Mouse (Mus musculus) hindbrain, embryonic 16.5 days (tissue): ENCODE measurements around the gene Cd6. TPM values are rescaled to one million over a fixed set of nuclear protein-coding genes. Genes with fewer than 3 reads are reported as not detected.
A peak's percentile ranks its signal among the peaks of the same experiment; 100 is the strongest.

Source experiments
- ATAC-seq: fragments of 200-750 bp; cut with Nextera tagmentation; 2 replicates; pipeline ENCODE4 v1.8.0; 2017; ENCODE audit warnings: moderate TSS enrichment, moderate library complexity
- H3K27ac ChIP-seq: fragments of 300-500 bp; sonication (generic); 2 replicates; pipeline ENCODE4 v1.5.1; 2014; ENCODE audit warnings: low read depth, mild to moderate bottlenecking, control low read depth, low read length, moderate library complexity
- H3K27me3 ChIP-seq: fragments of 300-500 bp; sonication (generic); replicated peaks from 2 replicates; pipeline ENCODE4 v1.6.1; 2014; ENCODE audit warnings: low read length; ENCODE audit not compliant: control insufficient read depth, insufficient read depth
- H3K36me3 ChIP-seq: fragments of 300-500 bp; sonication (generic); 2 replicates; pipeline ENCODE4 v1.6.1; 2014; ENCODE audit warnings: mild to moderate bottlenecking, low read length, moderate library complexity, mixed read lengths; ENCODE audit not compliant: control insufficient read depth, insufficient read depth
- H3K4me1 ChIP-seq: fragments of 300-500 bp; sonication (generic); 2 replicates; pipeline ENCODE4 v1.6.1; 2014; ENCODE audit warnings: low read depth, low read length; ENCODE audit not compliant: control insufficient read depth, insufficient read depth
- H3K4me2 ChIP-seq: fragments of 300-500 bp; sonication (generic); 2 replicates; pipeline ENCODE4 v1.6.1; 2014; ENCODE audit warnings: mild to moderate bottlenecking, low read length, control low read depth, moderate library complexity
- H3K4me3 ChIP-seq: fragments of 300-500 bp; sonication (generic); 2 replicates; pipeline ENCODE4 v1.5.1; 2014; ENCODE audit warnings: mild to moderate bottlenecking, low read length, control low read depth, moderate library complexity
- H3K9ac ChIP-seq: fragments of 300-500 bp; sonication (generic); 2 replicates; pipeline ENCODE4 v1.6.1; 2014; ENCODE audit warnings: low read depth, mild to moderate bottlenecking, control low read depth, low read length, moderate library complexity
- H3K9me3 ChIP-seq: fragments of 300-500 bp; sonication (generic); 2 replicates; pipeline ENCODE4 v1.6.1; 2014; ENCODE audit warnings: mild to moderate bottlenecking, low read length, moderate library complexity; ENCODE audit not compliant: control insufficient read depth
- whole genome bisulfite sequencing: fragments of 180-500 bp; shearing (Covaris S2); extraction: QIAGEN DNeasy Blood & Tissue Kit; methylation state at CpG from one replicate; pipeline ENCODE4 v1.1.7; 2014; 5-methylcytosine and 5-hydroxymethylcytosine counted together
- polyA plus RNA-seq: library from polyadenylated mRNA; unstranded; fragments of >200 nt; fragmentation: Nextera tagmentation; extraction: Ambion mirVana; gene quantifications from 2 replicates; pipeline ENCODE4 v1.2.1, GENCODE M21; 2015

Cd6 gene
- polyA plus RNA-seq, 1 experiment from 2014 or later = not detected

- Histone ChIP-seq H3K27ac (no peak overlapping the region), H3K36me3 (peaks cover 55% of the 10 kb centered on the region)
- no peak for ATAC-seq
These were observed 36.5 kb upstream of the Cd6 start for GRCm38 (mm10) chr19:10866351-10866750.

GRCm38 (mm10) chr19:10860072-10860497 lies 30.2 kb upstream of the Cd6 start:
- no peaks in the 10 kb centered on the region for H3K27me3 ChIP-seq
- no peak for ATAC-seq

More at GRCm38 (mm10) chr19:10866351-10866750, 36.5 kb upstream of the Cd6 start:
- Histone ChIP-seq H3K4me2 (no peak overlapping the region), H3K4me3 (no peak overlapping the region), H3K27me3 (no peaks in the 10 kb centered on the region), H3K9me3 (no peaks in the 10 kb centered on the region), H3K9ac (no peak overlapping the region), H3K4me1 (peaks cover 22% of the 10 kb centered on the region)
- 91% methylated on average over 13 of the region's 13 CpGs for WGBS

GRCm38 (mm10) chr19:10856520-10856919 lies 26.7 kb upstream of the Cd6 start:
- peaks cover 37% of the 10 kb centered on the region for H3K36me3 ChIP-seq
- no peak overlapping the region for H3K9ac ChIP-seq
- no peaks in the 10 kb centered on the region for H3K9me3 ChIP-seq
- 47% methylated on average over 2 of the region's 2 CpGs for WGBS
- no peaks in the 10 kb centered on the region for H3K27me3 ChIP-seq
- no peak overlapping the region for H3K4me2 ChIP-seq
- 0 out of 2 replicates have a peak, but pooled peaks have one; percentile 18 for ATAC-seq
- H3K27ac ChIP-seq = no peak overlapping the region
- no peaks in the 10 kb centered on the region; the same call in 1 of the 2 replicates for H3K4me1 ChIP-seq
- no peak overlapping the region for H3K4me3 ChIP-seq

More at GRCm38 (mm10) chr19:10860072-10860497, 30.2 kb upstream of the Cd6 start:
- Histone ChIP-seq H3K27ac (no peak overlapping the region), H3K36me3 (peaks cover 71% of the 10 kb centered on the region), H3K4me1 (no peaks in the 10 kb centered on the region; the same call in 1 of the 2 replicates), H3K4me3 (no peak overlapping the region), H3K9me3 (no peaks in the 10 kb centered on the region), H3K9ac (no peak overlapping the region), H3K4me2 (no peak overlapping the region)
- WGBS = 51% methylated on average over 22 of the region's 22 CpGs

- no peak overlapping the region for H3K4me2 ChIP-seq
- WGBS = 90% methylated on average over 3 of the region's 3 CpGs
- no peaks in the 10 kb centered on the region for H3K9me3 ChIP-seq
- H3K27me3 ChIP-seq = no peaks in the 10 kb centered on the region
- peaks cover 30% of the 10 kb centered on the region for H3K36me3 ChIP-seq
- H3K4me3 ChIP-seq = no peak overlapping the region
- no peaks in the 10 kb centered on the region; the same call in 1 of the 2 replicates for H3K4me1 ChIP-seq
- ATAC-seq = no peak
- no peak overlapping the region for H3K27ac ChIP-seq
- H3K9ac ChIP-seq = no peak overlapping the region
These were observed 25.6 kb upstream of the Cd6 start for GRCm38 (mm10) chr19:10855422-10855821.

GRCm38 (mm10) chr19:10847311-10848087 lies 17.6 kb upstream of the Cd6 start:
- WGBS = 32% methylated on average over 3 of the region's 3 CpGs

GRCm38 (mm10) chr19:10846150-10846549 lies 16.3 kb upstream of the Cd6 start:
- peaks cover 2% of the 10 kb centered on the region; the same call in 1 of the 2 replicates for H3K4me1 ChIP-seq
- H3K4me3 ChIP-seq = no peak overlapping the region
- H3K27me3 ChIP-seq = no peaks in the 10 kb centered on the region
- H3K9ac ChIP-seq = no peak overlapping the region
- H3K36me3 ChIP-seq = no peaks in the 10 kb centered on the region
- WGBS = 40% methylated on average over 7 of the region's 7 CpGs
- no peak overlapping the region for H3K4me2 ChIP-seq
- ATAC-seq = peak; percentile 69
- H3K27ac ChIP-seq = no peak overlapping the region
- no peaks in the 10 kb centered on the region for H3K9me3 ChIP-seq

More at GRCm38 (mm10) chr19:10847311-10848087, 17.6 kb upstream of the Cd6 start:
- Histone ChIP-seq H3K4me2 (no peak overlapping the region), H3K4me3 (no peak overlapping the region), H3K9ac (no peak overlapping the region), H3K27me3 (no peaks in the 10 kb centered on the region), H3K36me3 (no peaks in the 10 kb centered on the region), H3K4me1 (peaks cover 2% of the 10 kb centered on the region; the same call in 1 of the 2 replicates), H3K9me3 (no peaks in the 10 kb centered on the region), H3K27ac (no peak overlapping the region)
- no peak for ATAC-seq

GRCm38 (mm10) chr19:10845454-10845853 lies 15.6 kb upstream of the Cd6 start:
- Histone ChIP-seq H3K27ac (no peak overlapping the region), H3K9ac (no peak overlapping the region), H3K4me3 (no peak overlapping the region), H3K4me2 (no peak overlapping the region), H3K4me1 (peaks cover 2% of the 10 kb centered on the region; the same call in 1 of the 2 replicates), H3K36me3 (no peaks in the 10 kb centered on the region), H3K27me3 (no peaks in the 10 kb centered on the region), H3K9me3 (no peaks in the 10 kb centered on the region)
- 83% methylated on average over 3 of the region's 3 CpGs for WGBS
- ATAC-seq = no peak

- ATAC-seq = no peak
- no peaks in the 10 kb centered on the region for H3K9me3 ChIP-seq
- no peak overlapping the region for H3K27ac ChIP-seq
- no peak overlapping the region for H3K4me2 ChIP-seq
- no peak overlapping the region for H3K4me3 ChIP-seq
- 90% methylated on average over 5 of the region's 5 CpGs for WGBS
- H3K9ac ChIP-seq = no peak overlapping the region
- no peaks in the 10 kb centered on the region for H3K36me3 ChIP-seq
- no peaks in the 10 kb centered on the region for H3K27me3 ChIP-seq
- peaks cover 2% of the 10 kb centered on the region; the same call in 1 of the 2 replicates for H3K4me1 ChIP-seq
These were observed 14.3 kb upstream of the Cd6 start for GRCm38 (mm10) chr19:10844206-10844605.

- Histone ChIP-seq H3K4me1 (peaks cover 2% of the 10 kb centered on the region; the same call in 1 of the 2 replicates), H3K27me3 (no peaks in the 10 kb centered on the region), H3K9ac (no peak overlapping the region), H3K36me3 (no peaks in the 10 kb centered on the region), H3K27ac (no peak overlapping the region), H3K4me2 (no peak overlapping the region; the same call in 1 of the 2 replicates), H3K4me3 (no peak overlapping the region), H3K9me3 (no peaks in the 10 kb centered on the region)
- 41% methylated on average over 24 of the region's 24 CpGs for WGBS
- no peak for ATAC-seq
These were observed 13.1 kb upstream of the Cd6 start for GRCm38 (mm10) chr19:10842914-10843313.
